Mouse (Mus musculus) liver, postnatal 0 days (tissue): ENCODE measurements around the gene Gm21885.

ENCODE experiments used
- CTCF ChIP-seq: sonication (generic); IDR thresholded peaks from 2 replicates; pipeline ENCODE4 v1.5.1; 2016; ENCODE audit warnings: antibody characterized with exemption, low read depth
- EP300 ChIP-seq: IDR thresholded peaks from 2 replicates; pipeline ENCODE4 v1.6.1; 2016; ENCODE audit warnings: antibody characterized with exemption, low read depth, mild to moderate bottlenecking

- TF ChIP-seq EP300 (no peak), CTCF (no peak)
These were observed 31.1 kb downstream of the Gm21885 start for GRCm38 (mm10) chr11:94312733-94313132.
